Mouse (Mus musculus): Measurements from ENCODE around the gene Setd3.

GRCm38 (mm10) chr12:108216611-108217370, 37.7 kb upstream of the Setd3 start:
- TF ChIP-seq CTCF (IDR thresholded peaks at IDR 0.05; ENCODE audit: extremely low read depth, insufficient read depth, insufficient read length, insufficient replicate concordance) (no peak), POLR2A (IDR thresholded peaks at IDR 0.05; ENCODE audit: low read depth, low read length) (no peak)
